Mouse (Mus musculus) liver, embryonic 13.5 days (tissue): ENCODE measurements around the gene Ptprf. TPM values are rescaled to one million over a fixed set of nuclear protein-coding genes. Genes with fewer than 3 reads are reported as not detected.

Experiments
- microRNA-seq: library from miRNA; unstranded; fragments of <30 nt; microRNA quantifications from one replicate; pipeline ENCODE4, GENCODE M21; 2016
- polyA plus RNA-seq: library from polyadenylated mRNA; unstranded; fragments of >200 nt; fragmentation: Nextera tagmentation; extraction: Ambion mirVana; gene quantifications from 2 replicates; pipeline ENCODE4 v1.2.1, GENCODE M21; 2015

Gene Ptprf
- polyA plus RNA-seq, 1 experiment from 2014 or later, result 7.9 TPM

Small RNA genes lying within 50 kb of the gene (microRNA-seq; reads per million reads assigned to microRNA genes)
- not detected for gene Mir7226

Other genes with a start within 250 kb of the Ptprf start
- gene St3gal3, start 156.5 kb downstream of the Ptprf start, polyA plus RNA-seq, result 1.6 TPM in 2 replicates
- gene Kdm4a, start 111.4 kb downstream of the Ptprf start, polyA plus RNA-seq, result 7.8 and 9.1 TPM in 2 replicates
- gene Szt2, start 117.9 kb upstream of the Ptprf start, polyA plus RNA-seq, result 2.0 TPM in 2 replicates
- gene Med8, start 117.9 kb upstream of the Ptprf start, polyA plus RNA-seq, result 97.4 and 107 TPM in 2 replicates
- gene Elovl1, start 136.7 kb upstream of the Ptprf start, polyA plus RNA-seq, result 106 and 107 TPM in 2 replicates
- gene Cdc20, start 145.9 kb upstream of the Ptprf start, polyA plus RNA-seq, result 210 and 211 TPM in 2 replicates
- 10.8 and 10.9 TPM in 2 replicates for gene Mpl, start 166.1 kb upstream of the Ptprf start, polyA plus RNA-seq
- gene Tie1, start 198.7 kb upstream of the Ptprf start, polyA plus RNA-seq, result 7.0 and 8.0 TPM in 2 replicates
- gene 2610528J11Rik, start 235.6 kb upstream of the Ptprf start, polyA plus RNA-seq, result 5.2 and 5.6 TPM in 2 replicates